Mouse (Mus musculus) layer of hippocampus, adult 9-11 months (tissue): ENCODE measurements at regions not wholly inside any gene's neighbourhood (a gene's known extent, or its start where the extent isn't known, plus 50 kb on each side); places are given as distances from the start of the nearest gene placed in this dataset.

ENCODE experiments used
- DNase-seq: peaks from one replicate; pipeline ENCODE4 v3.0.0; 2022

- no peak for DNase-seq
These were observed 86.5 kb upstream of the Fam3c start for GRCm38 (mm10) chr6:22442591-22442990.

- DNase-seq: no peak
These were observed 83.8 kb upstream of the Fam3c start for GRCm38 (mm10) chr6:22439871-22440270.

- peak; percentile 20 for DNase-seq
These were observed 73.0 kb upstream of the Fam3c start for GRCm38 (mm10) chr6:22429026-22429425.

GRCm38 (mm10) chr6:22424161-22424807 lies 68.2 kb upstream of the Fam3c start:
- DNase-seq: no peak

- DNase-seq: no peak
These were observed 67.3 kb upstream of the Fam3c start for GRCm38 (mm10) chr6:22423070-22423980.

- no peak for DNase-seq
These were observed 65.5 kb upstream of the Fam3c start for GRCm38 (mm10) chr6:22421551-22421950.

- no peak for DNase-seq
These were observed 62.2 kb upstream of the Fam3c start for GRCm38 (mm10) chr6:22418279-22418678.

GRCm38 (mm10) chr6:22417189-22417588 lies 61.1 kb upstream of the Fam3c start:
- DNase-seq: no peak

- DNase-seq: no peak
These were observed 55.8 kb upstream of the Fam3c start for GRCm38 (mm10) chr6:22411796-22412195.

GRCm38 (mm10) chr6:22408808-22409589 lies 53.0 kb upstream of the Fam3c start:
- no peak for DNase-seq
